Mouse (Mus musculus) brown adipose tissue, adult 24 weeks (tissue): Measurements from ENCODE around the gene Zfp1. TPM values are rescaled to one million over a fixed set of nuclear protein-coding genes. Genes with fewer than 3 reads are reported as not detected.
A peak's percentile ranks its signal among the peaks of the same experiment; 100 is the strongest.

Experiments
- H3K27ac ChIP-seq: fragments of 200-500 bp; replicated peaks from 2 replicates; pipeline ENCODE4 v1.5.1; 2012; ENCODE audit warnings: low read depth, mild to moderate bottlenecking, low read length
- H3K4me1 ChIP-seq: fragments of 200-500 bp; 2 replicates; pipeline ENCODE4 v1.6.1; 2012; ENCODE audit warnings: low read length, mixed read lengths; ENCODE audit not compliant: control insufficient read depth, insufficient read depth, insufficient read length
- H3K4me3 ChIP-seq: fragments of 200-500 bp; 2 replicates; pipeline ENCODE4 v1.5.1; 2012; ENCODE audit warnings: low read depth, mild to moderate bottlenecking, low read length, moderate library complexity; ENCODE audit not compliant: insufficient read depth
- polyA plus RNA-seq: library from polyadenylated mRNA; stranded (reverse); fragments of >200 nt; gene quantifications from 2 replicates; pipeline ENCODE4 v1.2.4, GENCODE M21; 2012; ENCODE audit not compliant: missing spikeins, insufficient read depth, insufficient read length

The Zfp1 gene
- polyA plus RNA-seq, 1 experiment, result 5.3 TPM

GRCm38 (mm10) chr8:111705699-111706098 lies 62.5 kb downstream of the Zfp1 start:
- H3K4me3 ChIP-seq, result no peak overlapping the region
- no peak overlapping the region for H3K27ac ChIP-seq
- no peaks in the 10 kb centered on the region for H3K4me1 ChIP-seq

DNA sequence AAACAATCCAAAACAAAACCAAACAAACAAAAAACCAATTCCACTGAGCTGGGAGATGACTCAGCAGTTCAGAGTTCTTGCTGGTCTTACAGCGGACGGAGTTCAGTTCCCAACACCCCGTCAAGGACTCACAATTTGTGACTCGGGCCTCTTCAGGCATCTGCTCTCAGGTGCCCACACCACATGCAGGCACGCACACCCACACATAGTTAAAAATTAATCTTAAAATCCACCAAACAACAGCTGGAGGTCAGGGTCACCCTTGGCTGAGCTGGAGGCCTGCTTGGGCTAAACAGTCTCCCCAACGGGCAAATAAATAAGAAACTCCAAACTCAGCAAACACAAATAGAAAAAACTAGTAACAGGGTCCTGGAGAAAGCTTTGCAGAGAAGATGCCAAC lies 65.1 kb downstream of the Zfp1 start:
- Histone ChIP-seq H3K4me1 (no peaks in the 10 kb centered on the region), H3K4me3 (no peak overlapping the region), H3K27ac (no peak overlapping the region)

DNA sequence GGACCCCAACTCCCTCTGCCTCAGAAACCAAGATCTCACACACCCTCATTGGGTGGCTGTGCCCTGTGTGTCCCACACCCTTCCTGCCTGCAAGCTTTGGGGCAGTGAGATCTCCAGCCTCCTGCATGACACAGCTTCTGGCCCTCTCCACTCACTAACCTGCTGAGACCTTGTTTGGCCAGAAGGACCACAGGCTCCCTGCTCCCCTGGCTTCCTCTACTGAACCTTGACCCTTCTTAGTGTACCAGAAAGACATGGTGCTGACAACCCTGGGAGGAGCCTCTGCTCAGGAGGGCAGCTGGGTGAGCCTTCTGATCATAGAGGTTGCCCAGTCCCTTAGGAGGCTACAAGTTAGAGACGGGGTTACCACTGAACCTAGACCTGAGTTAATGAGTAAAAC lies 66.0 kb downstream of the Zfp1 start:
- no peaks in the 10 kb centered on the region for H3K4me1 ChIP-seq
- no peak overlapping the region for H3K4me3 ChIP-seq
- H3K27ac ChIP-seq, result no peak overlapping the region

GRCm38 (mm10) chr8:111710777-111711485 lies 67.7 kb downstream of the Zfp1 start:
- Histone ChIP-seq H3K4me1 (no peaks in the 10 kb centered on the region), H3K27ac (no peak overlapping the region), H3K4me3 (no peak overlapping the region)

- peaks cover 5% of the 10 kb centered on the region for H3K4me1 ChIP-seq
- no peak overlapping the region for H3K27ac ChIP-seq
- no peak overlapping the region for H3K4me3 ChIP-seq
Measured at GRCm38 (mm10) chr8:111712135-111712534, 68.9 kb downstream of the Zfp1 start.

- Histone ChIP-seq H3K4me1 (peaks cover 9% of the 10 kb centered on the region), H3K27ac (no peak overlapping the region), H3K4me3 (no peak overlapping the region)
Measured at GRCm38 (mm10) chr8:111712588-111712987, 69.4 kb downstream of the Zfp1 start.

DNA sequence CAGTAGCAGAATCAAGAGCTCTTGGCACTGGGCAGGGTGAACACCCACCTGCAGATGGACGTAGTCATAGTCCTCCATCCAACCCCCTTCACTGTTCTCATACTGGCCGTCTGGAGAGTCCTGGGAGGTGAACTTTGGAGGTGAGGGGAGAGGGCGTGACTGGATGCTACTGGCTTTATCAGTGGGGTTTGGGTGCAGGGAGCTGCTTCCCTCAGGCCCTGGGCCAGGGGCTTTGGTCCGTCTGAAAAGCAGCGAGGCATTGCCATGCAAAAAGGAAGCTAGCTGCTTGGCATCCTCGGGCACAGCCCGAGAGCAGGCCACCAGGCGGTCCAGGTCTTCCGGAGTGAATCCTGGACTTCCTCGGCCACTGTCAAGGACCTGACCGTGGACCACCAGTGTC lies 70.1 kb downstream of the Zfp1 start:
- H3K4me1 ChIP-seq, result peaks cover 14% of the 10 kb centered on the region
- no peak overlapping the region for H3K27ac ChIP-seq
- H3K4me3 ChIP-seq, result no peak overlapping the region

DNA sequence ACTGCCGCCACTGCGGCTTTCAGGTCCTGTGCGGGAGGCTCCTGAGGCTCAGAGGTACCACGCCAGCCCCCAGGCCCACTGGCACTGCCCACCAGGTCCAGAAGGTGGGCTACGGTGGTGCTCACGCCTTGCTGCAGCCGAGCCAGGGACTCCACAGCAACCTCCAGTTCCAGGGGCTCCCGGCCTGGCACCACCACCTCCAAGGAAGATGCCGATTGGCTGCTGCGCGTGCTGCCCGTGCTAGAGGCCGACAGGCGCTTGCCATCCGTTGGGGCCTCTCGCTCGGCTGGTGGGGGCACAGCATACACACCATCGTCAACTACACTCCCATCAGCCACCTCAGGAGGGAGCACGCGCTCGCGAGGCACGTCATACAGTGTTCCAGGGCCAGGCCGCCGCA lies 70.6 kb downstream of the Zfp1 start:
- Histone ChIP-seq H3K4me1 (peaks cover 14% of the 10 kb centered on the region), H3K4me3 (no peak overlapping the region), H3K27ac (no peak overlapping the region)

GRCm38 (mm10) chr8:111714295-111714694 lies 71.1 kb downstream of the Zfp1 start:
- H3K27ac ChIP-seq, result no peak overlapping the region

GRCm38 (mm10) chr8:111715514-111715913 lies 72.3 kb downstream of the Zfp1 start:
- H3K4me3 ChIP-seq, result no peak overlapping the region
- no peak overlapping the region for H3K27ac ChIP-seq
- H3K4me1 ChIP-seq, result peaks cover 14% of the 10 kb centered on the region

More at GRCm38 (mm10) chr8:111714295-111714694, 71.1 kb downstream of the Zfp1 start:
- Histone ChIP-seq H3K4me3 (no peak overlapping the region), H3K4me1 (peaks cover 14% of the 10 kb centered on the region)

GRCm38 (mm10) chr8:111716603-111717487 lies 73.6 kb downstream of the Zfp1 start:
- H3K4me1 ChIP-seq, result peaks cover 14% of the 10 kb centered on the region
- no peak overlapping the region for H3K4me3 ChIP-seq

GRCm38 (mm10) chr8:111717488-111717792 lies 74.2 kb downstream of the Zfp1 start:
- Histone ChIP-seq H3K27ac (peak overlapping the region; percentile 7; the same call in 1 of the 2 replicates), H3K4me3 (no peak overlapping the region), H3K4me1 (peaks cover 14% of the 10 kb centered on the region)

More at GRCm38 (mm10) chr8:111716603-111717487, 73.6 kb downstream of the Zfp1 start:
- no peak overlapping the region for H3K27ac ChIP-seq

DNA sequence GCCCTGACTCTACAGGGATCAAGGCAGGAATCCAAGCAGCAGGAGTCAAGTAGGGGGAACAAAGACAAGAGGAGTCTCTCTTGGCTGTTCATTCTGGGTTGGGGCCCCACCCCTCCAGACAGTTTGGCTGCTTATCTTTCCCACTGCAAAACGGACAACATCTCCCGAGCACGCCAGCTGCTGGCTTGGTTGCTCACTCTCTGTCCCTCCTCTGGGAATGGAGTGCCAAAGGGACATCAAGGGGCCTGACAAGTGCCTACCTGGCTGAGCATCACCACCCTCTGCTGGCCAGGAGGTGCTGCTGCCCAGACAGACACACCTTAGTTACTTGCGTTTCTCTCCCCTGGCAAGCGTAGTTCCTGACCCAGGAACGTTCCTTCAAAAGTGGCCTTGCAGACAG lies 74.7 kb downstream of the Zfp1 start:
- no peak overlapping the region for H3K4me3 ChIP-seq
- peak overlapping the region; percentile 7; the same call in 1 of the 2 replicates for H3K27ac ChIP-seq
- H3K4me1 ChIP-seq, result peaks cover 14% of the 10 kb centered on the region

GRCm38 (mm10) chr8:111718937-111719336 lies 75.7 kb downstream of the Zfp1 start:
- no peak overlapping the region for H3K4me3 ChIP-seq
- no peak overlapping the region for H3K27ac ChIP-seq
- H3K4me1 ChIP-seq, result peaks cover 14% of the 10 kb centered on the region

GRCm38 (mm10) chr8:111720115-111720544 lies 76.9 kb downstream of the Zfp1 start:
- Histone ChIP-seq H3K27ac (no peak overlapping the region), H3K4me3 (no peak overlapping the region), H3K4me1 (peaks cover 26% of the 10 kb centered on the region)
